Mouse (Mus musculus) spleen, adult 12 weeks (tissue): ENCODE results near the gene Slc19a1.
A peak's percentile ranks its signal among the peaks of the same experiment; 100 is the strongest.

ENCODE experiments used
- DNase-seq: peaks from one replicate; pipeline ENCODE4 v3.0.0; 2022; ENCODE audit warnings: low spot score

Gene Slc19a1

GRCm38 (mm10) chr10:77031768-77032375, at the start of gene Slc19a1:
Gene Slc19a1, plus strand, starts transcription at chr10:77032241.
- no peak for DNase-seq

- no peak for DNase-seq
Observed at GRCm38 (mm10) chr10:76988586-76988985, 43.5 kb upstream of the Slc19a1 start.

GRCm38 (mm10) chr10:76992456-76992855, 39.6 kb upstream of the Slc19a1 start:
- no peak for DNase-seq

- DNase-seq = no peak
Observed at GRCm38 (mm10) chr10:76997759-76998513, 34.1 kb upstream of the Slc19a1 start.

- no peak for DNase-seq
Observed at GRCm38 (mm10) chr10:77004936-77005335, 27.1 kb upstream of the Slc19a1 start.

- DNase-seq = no peak
Observed at GRCm38 (mm10) chr10:77007433-77008108, 24.5 kb upstream of the Slc19a1 start.

GRCm38 (mm10) chr10:77008109-77008561, 23.9 kb upstream of the Slc19a1 start:
- no peak for DNase-seq

GRCm38 (mm10) chr10:77008698-77009097, 23.3 kb upstream of the Slc19a1 start:
- no peak for DNase-seq

- DNase-seq = no peak
Observed at GRCm38 (mm10) chr10:77011681-77012080, 20.4 kb upstream of the Slc19a1 start.

- DNase-seq = no peak
Observed at GRCm38 (mm10) chr10:77016080-77016479, 16.0 kb upstream of the Slc19a1 start.

- DNase-seq = no peak
Observed at GRCm38 (mm10) chr10:77016499-77016898, 15.5 kb upstream of the Slc19a1 start.

GRCm38 (mm10) chr10:77017061-77017460, 15.0 kb upstream of the Slc19a1 start:
- no peak for DNase-seq

GRCm38 (mm10) chr10:77017662-77018061, 14.4 kb upstream of the Slc19a1 start:
- no peak for DNase-seq

GRCm38 (mm10) chr10:77021399-77022052, 10.5 kb upstream of the Slc19a1 start:
- peak; percentile 42 for DNase-seq

- no peak for DNase-seq
Observed at GRCm38 (mm10) chr10:77022301-77023130, 9.5 kb upstream of the Slc19a1 start.

GRCm38 (mm10) chr10:77024231-77024630, 7.8 kb upstream of the Slc19a1 start:
- no peak for DNase-seq

GRCm38 (mm10) chr10:77026944-77027343, 5.1 kb upstream of the Slc19a1 start:
- DNase-seq = no peak

GRCm38 (mm10) chr10:77028782-77029296, 3.2 kb upstream of the Slc19a1 start:
- no peak for DNase-seq

GRCm38 (mm10) chr10:77029761-77030160, 2.3 kb upstream of the Slc19a1 start:
- DNase-seq = no peak

- DNase-seq = no peak
Observed at GRCm38 (mm10) chr10:77030666-77031065, 1.4 kb upstream of the Slc19a1 start.

- DNase-seq = peak; percentile 89
Observed at GRCm38 (mm10) chr10:77032591-77033322, 716 bp downstream of the Slc19a1 start.
